Mouse (Mus musculus): ENCODE data around the gene Hist1h4m. TPM values are rescaled to one million over a fixed set of nuclear protein-coding genes. Genes with fewer than 3 reads are reported as not detected.
"Not testable (repeated sequence)": the region's sequence is repeated elsewhere in the genome, so short reads cannot be mapped to it uniquely, and the experiment has no call there.

Gene Hist1h4m
- 100 to 1,000 TPM; 229 to 282 TPM for total RNA-seq (2021)

GRCm38 (mm10) chr13:21811539-21811938 is at the start of gene Hist1h4m:
Gene Hist1h4m (plus strand): TSS chr13:21811746.
- DNase-seq: peak; percentile 42 to 63

GRCm38 (mm10) chr13:21778814-21779766 is 32.5 kb upstream of the Hist1h4m start:
- peak; percentile 43 to 48 for DNase-seq

GRCm38 (mm10) chr13:21779767-21780731 is 31.5 kb upstream of the Hist1h4m start, which contains the start of gene Hist1h1b:
Gene Hist1h1b (minus strand): TSS chr13:21780625.
- peak; percentile 32 to 34 for DNase-seq

GRCm38 (mm10) chr13:21781021-21781555 is 30.5 kb upstream of the Hist1h4m start:
- DNase-seq: no peak

- DNase-seq: no peak
These were observed 29.9 kb upstream of the Hist1h4m start for GRCm38 (mm10) chr13:21781639-21782038.

GRCm38 (mm10) chr13:21782361-21783254 is 28.9 kb upstream of the Hist1h4m start:
- peak in 1 of 2 experiments; percentile 58 for DNase-seq

GRCm38 (mm10) chr13:21783255-21783617 is 28.3 kb upstream of the Hist1h4m start, which contains the start of gene Hist1h3i:
Gene Hist1h3i (minus strand): TSS chr13:21783370.
- peak in 1 of 2 experiments; percentile 53 for DNase-seq

- no peak for DNase-seq
These were observed 27.8 kb upstream of the Hist1h4m start for GRCm38 (mm10) chr13:21783734-21784161.

- DNase-seq: no peak
These were observed 27.2 kb upstream of the Hist1h4m start for GRCm38 (mm10) chr13:21784311-21784710.

GRCm38 (mm10) chr13:21786189-21786898 is 25.2 kb upstream of the Hist1h4m start:
- no peak for DNase-seq

GRCm38 (mm10) chr13:21786899-21787629 is 24.5 kb upstream of the Hist1h4m start, which contains the start of the genes Hist1h2an and Hist1h2bp:
Gene Hist1h2an (minus strand): TSS chr13:21787218.
Gene Hist1h2bp (plus strand): TSS chr13:21787461.
- peak; percentile 81 to 87 for DNase-seq

GRCm38 (mm10) chr13:21787760-21788593 is 23.6 kb upstream of the Hist1h4m start:
- DNase-seq: no peak

GRCm38 (mm10) chr13:21789925-21790324 is 21.6 kb upstream of the Hist1h4m start:
- no peak for DNase-seq

- no peak for DNase-seq
These were observed 20.8 kb upstream of the Hist1h4m start for GRCm38 (mm10) chr13:21790601-21791283.

- no peak for DNase-seq
These were observed 16.0 kb upstream of the Hist1h4m start for GRCm38 (mm10) chr13:21795584-21795983.

- not testable (repeated sequence) for DNase-seq
These were observed 14.4 kb upstream of the Hist1h4m start for GRCm38 (mm10) chr13:21797163-21797562.

- DNase-seq: not testable (repeated sequence)
These were observed 8.5 kb upstream of the Hist1h4m start for GRCm38 (mm10) chr13:21803058-21803457.

- not testable (repeated sequence) for DNase-seq
These were observed 1.5 kb upstream of the Hist1h4m start, which contains the start of the genes Hist1h2bq and Hist1h2ao for GRCm38 (mm10) chr13:21810073-21810472. Gene Hist1h2bq (minus strand): TSS chr13:21810197. Gene Hist1h2ao (plus strand): TSS chr13:21810465.

Measured in layer of hippocampus, postnatal 36 days (tissue).